Mouse (Mus musculus) stomach, postnatal 0 days (tissue): ENCODE results near the gene Fcer1g.
"Not testable (repeated sequence)": the region's sequence is repeated elsewhere in the genome, so short reads cannot be mapped to it uniquely, and the experiment has no call there.

ENCODE experiments used
- CTCF ChIP-seq: IDR thresholded peaks from 2 replicates; pipeline ENCODE4 v1.5.1; 2016; ENCODE audit warnings: antibody characterized with exemption, low read depth, mild to moderate bottlenecking, moderate library complexity
- EP300 ChIP-seq: optimal IDR thresholded peaks from 2 replicates; pipeline ENCODE3; 2016; ENCODE audit warnings: antibody characterized with exemption

GRCm38 (mm10) chr1:171241952-171242351, 7.8 kb upstream of the Fcer1g start:
- TF ChIP-seq CTCF: peak; percentile 46
- TF ChIP-seq EP300: not testable (repeated sequence)
